Mouse (Mus musculus): Measurements from ENCODE around the gene Sap30bp.

Sap30bp gene

DNA sequence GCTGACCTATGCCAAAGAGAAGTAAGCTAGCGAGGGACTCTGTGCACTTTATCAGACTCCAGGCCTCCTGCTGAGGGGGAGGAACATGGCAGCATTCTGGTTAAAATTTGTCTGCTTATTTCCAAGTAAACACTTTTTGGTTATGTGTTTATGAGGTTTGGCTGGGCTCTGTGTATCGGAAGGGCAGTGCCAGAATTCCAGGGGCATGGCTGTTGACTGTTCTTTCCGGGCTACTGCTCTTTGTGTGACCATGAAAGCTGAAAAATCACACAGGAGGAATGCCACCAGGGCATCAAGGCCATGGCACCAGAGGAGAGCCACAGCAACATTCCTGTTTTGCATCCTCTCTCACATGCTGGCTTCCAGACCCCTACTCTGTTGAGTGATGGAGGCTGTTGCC is 27.0 kb upstream of the Sap30bp start:
- DNase-seq (ENCODE audit: low spot score) = no peak

DNA sequence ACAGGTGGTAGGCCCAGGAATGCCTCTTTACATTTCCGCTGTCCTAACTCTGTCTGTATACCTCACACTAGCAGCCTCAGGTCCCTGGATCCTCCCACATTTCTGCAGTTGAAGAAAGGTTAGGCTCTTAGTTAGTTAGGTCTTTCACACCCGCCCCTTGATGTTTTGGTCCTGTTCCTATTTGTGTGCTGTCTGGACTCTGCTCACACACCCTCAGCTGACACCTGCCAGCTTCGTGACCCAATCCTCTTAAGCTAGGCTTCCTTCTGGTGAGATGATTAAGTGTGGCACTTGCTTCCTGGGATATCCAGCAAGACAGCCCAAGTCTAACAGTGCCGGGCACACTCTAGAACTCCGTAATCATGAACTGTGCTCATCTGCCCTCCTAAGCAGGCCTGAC is 26.6 kb upstream of the Sap30bp start:
- DNase-seq (ENCODE audit: low spot score) = no peak

DNA sequence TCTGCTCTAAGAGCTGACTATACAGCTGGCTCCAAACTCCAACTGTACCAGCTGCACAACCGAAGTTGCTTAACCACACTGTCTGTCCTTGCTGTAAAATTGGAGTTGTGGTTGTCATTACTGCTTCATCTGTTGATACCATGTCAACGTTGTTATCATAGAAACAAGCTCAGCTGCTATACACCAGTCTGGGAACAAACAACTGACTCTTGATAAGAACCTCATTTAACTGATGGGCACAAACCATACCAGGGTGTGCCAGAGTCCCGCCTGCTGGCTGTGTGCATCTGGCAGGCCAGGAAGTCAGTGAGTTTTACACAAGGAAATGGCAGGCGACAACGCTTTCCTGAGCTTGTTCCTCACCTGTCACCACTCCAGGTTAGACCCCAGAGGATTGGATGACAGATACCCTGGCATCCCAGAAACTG is 21.9 kb upstream of the Sap30bp start:
- no peak for DNase-seq (ENCODE audit: low spot score)

DNA sequence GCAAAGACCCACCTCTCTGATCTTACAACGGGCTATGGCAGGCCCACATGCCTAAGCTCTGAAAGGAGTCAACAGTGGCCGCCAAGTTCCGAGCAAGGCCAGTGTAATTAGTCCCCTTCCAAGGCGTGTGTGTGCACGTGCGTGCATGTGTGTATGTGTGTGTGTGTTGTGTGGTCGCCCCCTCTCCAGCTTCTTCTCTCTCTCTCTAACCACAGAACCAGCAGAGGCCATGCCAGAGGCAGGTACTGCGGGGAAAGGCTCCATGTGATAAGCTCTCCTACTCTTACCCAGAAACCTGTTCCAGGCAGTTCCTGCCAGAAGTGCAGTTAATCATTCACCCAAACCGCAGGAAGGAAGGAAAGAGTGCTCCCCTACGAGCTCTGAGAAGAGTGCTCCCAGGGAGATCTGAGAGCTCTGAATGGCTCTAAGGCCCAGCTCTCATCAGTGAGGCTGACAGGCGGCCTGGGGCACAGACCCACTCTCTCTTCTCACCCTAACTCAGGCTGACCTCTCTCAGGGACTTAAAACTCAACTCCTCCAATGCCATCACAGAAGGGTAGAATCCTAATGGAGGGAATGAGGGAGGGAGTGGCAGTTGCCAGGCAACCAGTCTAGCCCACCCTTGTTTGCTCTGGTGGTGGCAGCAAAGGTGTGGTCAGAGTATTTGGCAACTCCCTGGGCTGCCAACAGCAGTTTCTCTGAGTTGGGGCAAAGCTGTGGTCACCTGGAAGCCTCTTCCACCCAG is 21.3 kb upstream of the Sap30bp start, which contains the start of gene Smim6:
TSS of gene Smim6 (plus strand) at position 386 of the 745 bp plus-strand sequence.
- DNase-seq (ENCODE audit: low spot score) = no peak

DNA sequence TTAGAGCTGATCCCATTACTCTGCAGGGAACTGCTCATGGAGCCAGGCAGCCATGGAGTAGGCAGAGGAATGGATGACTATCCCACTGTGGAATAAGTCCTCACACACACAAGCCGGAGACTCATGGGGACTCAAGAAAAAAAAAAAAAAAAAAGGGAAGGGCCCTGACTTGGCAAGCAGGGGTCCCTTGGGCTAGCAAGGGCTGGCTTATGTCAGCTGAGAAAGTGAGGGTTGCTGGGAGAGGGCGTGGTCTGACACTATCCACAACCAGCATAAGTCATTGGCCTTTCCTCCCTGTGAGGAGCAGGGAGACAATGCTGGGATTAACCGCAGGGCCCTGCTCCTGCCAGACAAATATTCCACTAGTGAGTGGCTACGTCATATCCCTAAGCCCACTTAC is 16.5 kb upstream of the Sap30bp start:
- no peak for DNase-seq (ENCODE audit: low spot score)

DNA sequence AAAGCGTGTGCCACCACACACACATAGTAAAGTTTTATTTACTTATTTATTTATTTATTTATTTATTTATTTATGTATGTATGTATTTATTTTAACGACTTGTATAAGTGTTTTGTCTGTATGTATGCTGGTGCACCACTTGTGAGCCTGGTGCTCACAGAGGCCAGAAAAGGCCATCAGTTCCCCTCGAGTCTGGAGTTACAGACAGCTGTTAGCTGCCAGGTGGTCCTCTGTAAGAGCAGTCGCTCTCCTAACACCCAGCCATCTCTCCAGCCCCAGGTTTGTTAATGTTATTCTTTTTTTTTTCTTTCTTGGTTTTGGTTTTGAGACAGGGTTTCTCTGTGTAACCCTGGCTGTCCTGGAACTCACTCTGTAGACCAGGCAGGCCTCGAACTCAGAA is 14.4 kb upstream of the Sap30bp start:
- no peak for DNase-seq (ENCODE audit: low spot score)

DNA sequence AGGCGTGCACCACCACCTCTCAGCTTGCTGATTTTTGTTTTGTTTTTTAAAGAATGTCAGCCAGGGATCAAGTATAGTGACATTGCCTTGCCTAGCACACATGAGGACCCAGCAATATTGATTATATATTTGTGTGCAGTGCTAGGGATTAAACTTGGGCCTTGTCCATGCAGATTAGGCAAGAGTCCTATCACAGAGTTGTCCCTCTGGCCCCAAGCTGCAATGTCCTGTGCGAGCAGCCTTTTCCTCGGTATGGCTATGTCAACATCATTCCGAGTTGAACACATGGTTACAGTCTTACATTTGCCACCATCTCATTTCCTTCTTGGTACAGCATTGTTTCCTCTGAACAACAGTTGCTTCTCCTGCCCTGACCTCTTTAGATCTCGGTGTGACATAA is 14.0 kb upstream of the Sap30bp start:
- no peak for DNase-seq (ENCODE audit: low spot score)

DNA sequence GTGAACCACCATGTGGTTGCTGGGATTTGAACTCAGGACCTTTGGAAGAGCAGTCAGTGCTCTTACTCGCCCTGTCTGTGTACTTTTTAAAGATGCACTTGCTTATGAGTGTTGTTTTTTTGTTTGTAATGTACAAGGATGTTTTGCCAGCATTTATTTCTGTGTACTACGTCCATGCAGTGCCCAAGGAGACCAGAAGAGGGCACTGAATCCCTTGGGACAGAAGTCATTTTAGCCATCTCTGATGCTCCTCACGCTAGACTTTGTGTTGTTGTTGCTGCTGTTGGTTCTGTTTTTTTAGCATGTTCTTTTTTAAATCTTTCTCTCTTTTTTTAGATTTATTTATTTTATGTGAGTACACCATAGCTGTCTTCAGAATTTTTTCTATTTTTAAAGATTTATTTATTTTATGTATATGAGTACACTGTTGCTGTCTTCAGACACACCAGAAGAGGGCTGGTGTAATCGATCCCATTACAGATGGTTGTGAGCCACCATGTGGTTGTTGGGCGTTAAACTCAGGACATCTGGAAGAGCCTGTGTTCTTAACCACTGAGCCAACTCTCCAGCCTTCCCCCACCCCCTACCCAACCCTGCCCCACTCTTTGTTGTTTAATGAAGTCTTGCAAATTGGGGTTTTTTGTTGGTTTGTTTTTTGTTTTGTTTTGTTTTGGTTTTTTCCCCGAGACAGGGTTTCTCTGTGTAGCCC is 12.8 kb upstream of the Sap30bp start:
- peak; percentile 78 for DNase-seq (ENCODE audit: low spot score)

DNA sequence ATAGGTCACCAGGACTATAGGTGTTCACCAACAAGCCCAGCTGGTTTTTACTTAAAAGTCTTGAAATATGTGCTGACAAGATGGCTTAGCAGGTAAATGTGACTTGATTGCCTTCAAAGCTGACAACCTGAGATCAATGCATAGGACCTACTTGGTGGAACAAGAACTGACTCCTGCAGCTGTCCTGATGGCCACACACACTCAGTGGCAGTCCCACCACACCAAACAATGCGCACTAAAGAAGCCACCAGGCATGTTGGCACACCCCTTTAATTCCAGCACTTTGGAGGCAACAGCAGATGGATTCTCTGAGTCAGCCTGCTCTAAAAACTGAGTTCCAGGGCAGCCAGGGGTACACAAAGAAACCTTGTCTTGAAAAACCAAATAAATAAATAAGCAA is 11.1 kb upstream of the Sap30bp start:
- no peak for DNase-seq (ENCODE audit: low spot score)

DNA sequence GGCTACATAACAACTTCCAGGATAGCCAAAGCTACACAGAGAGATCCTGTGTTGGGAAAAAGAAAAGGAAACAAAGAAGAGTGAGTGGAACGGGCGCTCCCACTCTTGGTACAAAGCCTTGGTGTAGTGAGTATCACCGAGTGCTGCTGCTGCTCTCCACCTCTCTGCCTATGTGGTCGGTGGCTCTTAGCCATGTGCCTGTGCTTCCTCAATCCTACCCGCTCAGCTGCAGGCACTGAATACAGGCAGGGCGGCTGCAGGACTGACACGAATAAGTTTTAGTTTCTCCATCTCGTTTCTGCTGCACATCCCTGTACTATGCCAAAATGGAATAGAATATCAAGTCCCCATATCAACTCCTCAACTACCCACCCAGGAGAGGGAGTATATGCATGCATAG is 4.1 kb upstream of the Sap30bp start:
- DNase-seq (ENCODE audit: low spot score) = no peak

DNA sequence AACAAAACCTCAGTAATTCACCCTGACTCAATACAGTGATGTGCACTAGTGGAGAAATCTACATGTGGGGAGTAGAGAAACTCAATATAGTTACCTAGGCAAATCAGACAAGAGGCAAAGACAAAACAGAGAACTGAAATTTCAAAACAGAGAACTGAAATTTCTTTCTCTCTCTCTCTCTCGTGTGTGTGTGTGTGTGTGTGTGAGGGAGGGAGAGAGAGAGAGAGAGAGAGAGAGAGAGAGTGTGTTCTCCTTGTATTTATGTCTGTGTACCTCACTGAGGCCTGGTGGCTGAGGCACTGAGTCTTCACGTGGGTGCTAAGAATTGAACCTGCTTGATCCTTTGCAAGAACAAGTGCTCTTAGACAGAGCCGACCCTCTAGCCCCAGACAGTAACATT is 3.3 kb upstream of the Sap30bp start:
- DNase-seq (ENCODE audit: low spot score) = no peak

DNA sequence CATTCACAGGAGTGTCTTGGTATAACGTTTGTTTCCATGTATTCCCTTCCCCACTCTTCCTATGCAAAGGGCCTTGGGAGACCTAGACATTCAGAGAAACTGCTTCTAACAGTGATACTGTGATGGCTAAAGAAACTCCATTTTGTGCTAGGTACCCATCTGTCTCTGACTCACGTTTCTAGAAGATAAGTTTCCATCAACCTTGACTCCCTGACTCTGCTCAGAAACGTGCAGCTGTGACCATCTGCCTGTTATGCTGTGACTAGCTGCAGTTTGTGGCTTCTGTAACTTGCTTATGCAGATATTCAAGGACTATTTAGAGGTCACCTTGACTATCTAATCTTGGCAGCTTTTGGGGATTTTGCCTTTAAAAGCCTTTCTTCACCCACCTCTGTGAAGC is 1.8 kb upstream of the Sap30bp start:
- DNase-seq (ENCODE audit: low spot score) = no peak

DNA sequence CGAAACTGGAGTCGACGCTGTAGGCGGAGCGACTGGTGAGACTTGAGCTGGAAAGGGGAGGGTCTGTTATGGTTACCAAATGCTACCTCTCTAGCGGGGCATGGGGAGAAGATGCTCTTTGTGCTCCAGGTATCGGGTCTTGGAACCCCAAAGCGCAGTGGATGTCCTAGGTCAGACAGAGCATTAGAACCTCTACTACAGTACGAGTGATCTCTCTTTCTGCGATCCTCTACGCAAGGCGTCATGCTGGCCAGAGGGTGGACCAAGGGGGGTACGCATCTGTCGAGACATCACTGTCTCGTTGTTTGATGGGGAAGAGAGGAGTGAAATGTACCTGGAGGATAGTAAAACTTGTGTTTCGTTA is 647 bp downstream of the Sap30bp start:
- no peak for DNase-seq (ENCODE audit: low spot score)

DNA sequence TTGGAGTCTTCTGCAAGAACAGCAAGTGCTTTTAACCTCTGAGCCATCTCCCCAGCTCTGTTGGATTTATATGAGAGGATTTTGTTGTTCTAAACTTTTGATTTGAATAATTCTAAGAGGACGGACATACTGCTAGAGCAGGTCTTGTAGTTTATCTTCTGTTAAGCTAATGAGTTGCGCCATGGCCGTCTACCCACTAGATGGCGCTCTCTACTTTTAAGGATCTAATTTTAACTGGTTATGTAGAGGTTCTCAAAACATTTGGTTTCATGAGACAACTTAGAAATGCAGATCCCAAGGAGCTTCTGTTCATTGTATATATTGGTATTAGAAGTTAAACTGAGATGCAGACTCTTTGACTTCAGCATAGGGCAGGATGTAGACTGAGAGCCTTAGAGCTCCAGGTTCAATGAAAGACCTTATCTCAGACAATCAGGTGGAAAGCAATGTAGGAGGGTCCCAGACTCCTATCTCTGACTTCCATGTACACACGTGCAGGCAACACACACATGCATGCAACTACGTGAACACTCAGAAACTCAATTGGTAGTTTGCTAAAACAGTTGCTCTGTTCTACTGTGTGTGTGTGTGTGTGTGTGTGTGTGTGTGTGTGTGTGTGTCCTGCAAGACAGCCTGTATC is 6.7 kb downstream of the Sap30bp start:
- DNase-seq (ENCODE audit: low spot score) = peak; percentile 78

DNA sequence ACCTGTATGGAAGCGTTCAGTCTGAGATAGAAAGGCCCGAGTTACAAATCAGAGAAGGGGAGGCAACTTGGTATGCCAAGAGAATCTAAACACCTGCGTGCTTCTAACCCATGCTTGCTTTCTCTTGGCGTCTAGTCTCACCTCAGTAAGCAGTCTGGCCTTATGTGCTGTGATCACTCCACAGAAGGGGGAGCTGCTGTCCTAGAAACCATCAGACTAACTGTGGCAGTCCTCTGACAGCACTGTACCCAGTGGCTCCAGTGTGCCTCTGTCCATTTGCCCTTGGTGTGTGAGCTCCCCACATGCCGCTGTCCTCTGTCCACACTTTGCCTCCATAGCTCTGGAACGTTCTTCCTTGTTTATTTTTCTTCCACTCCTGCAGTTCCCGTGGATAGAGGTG is 8.9 kb downstream of the Sap30bp start:
- no peak for DNase-seq (ENCODE audit: low spot score)

DNA sequence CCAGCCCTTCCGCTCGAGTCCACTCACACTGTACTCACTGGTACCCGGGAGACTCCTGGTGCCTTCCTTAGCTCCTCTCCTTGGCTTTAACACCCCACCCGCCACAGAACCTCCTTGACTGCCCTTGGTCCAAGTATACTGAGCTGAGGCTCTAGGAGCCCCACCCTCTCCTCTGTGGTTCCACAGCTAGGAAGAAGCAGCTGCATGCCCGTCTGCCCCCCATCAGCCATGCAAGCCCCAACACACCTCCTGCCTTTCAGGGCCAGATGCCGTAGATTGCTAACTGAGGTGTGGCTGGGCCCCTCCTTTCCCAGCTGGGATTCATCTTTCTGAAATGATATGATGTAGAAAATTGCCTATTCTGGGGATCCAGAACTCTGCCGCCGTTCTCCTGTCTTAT is 12.2 kb downstream of the Sap30bp start:
- DNase-seq (ENCODE audit: low spot score) = no peak

DNA sequence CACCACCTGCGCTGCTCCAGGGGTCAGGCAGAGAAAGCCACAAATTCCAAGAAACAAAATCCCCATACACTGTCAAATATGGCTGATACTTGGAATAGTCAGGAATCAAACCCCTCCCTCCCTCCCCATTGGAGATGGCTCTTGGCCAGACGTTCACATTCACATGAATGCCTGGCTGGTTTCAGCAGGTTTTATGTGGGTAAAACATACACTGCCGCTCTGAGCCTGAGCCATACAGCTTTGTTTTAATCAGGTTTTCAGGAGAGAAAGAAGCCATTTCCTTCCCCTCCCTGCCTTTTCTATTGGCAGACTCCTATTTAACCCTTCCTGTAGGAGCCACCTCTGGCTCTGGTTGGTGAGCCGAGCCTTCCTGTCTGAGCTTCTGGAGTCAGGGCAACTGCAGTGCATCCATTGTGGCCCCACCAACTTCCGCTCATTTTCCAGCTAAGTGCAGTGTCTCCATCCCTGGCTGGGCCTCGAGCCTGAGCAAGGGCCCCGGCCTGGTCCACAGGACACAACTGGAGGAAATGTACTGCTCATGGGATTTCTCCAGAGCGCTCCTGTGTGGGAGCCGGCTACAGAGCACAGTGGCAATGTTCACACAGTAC is 13.2 kb downstream of the Sap30bp start:
- peak; percentile 30 for DNase-seq (ENCODE audit: low spot score)

DNA sequence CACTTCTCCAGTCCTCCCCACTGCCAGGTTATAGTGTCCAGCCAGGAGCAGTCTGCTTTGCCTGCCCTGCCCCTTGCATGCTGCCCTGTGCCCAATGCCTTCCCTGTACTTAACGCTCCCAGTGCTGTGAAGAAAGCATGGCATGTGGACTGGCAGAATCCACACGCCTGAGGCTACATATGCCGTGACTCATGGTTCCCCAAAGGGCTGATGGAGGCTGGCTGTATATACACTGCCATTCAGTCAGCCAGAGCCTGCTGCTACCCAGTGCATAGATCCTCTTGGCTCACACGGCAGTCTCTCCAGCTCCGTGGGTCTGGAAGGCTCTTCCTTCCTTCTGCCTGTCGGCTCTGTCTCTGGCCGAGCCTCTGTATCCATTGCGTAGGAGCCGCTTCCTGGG is 15.2 kb downstream of the Sap30bp start:
- no peak for DNase-seq (ENCODE audit: low spot score)

DNA sequence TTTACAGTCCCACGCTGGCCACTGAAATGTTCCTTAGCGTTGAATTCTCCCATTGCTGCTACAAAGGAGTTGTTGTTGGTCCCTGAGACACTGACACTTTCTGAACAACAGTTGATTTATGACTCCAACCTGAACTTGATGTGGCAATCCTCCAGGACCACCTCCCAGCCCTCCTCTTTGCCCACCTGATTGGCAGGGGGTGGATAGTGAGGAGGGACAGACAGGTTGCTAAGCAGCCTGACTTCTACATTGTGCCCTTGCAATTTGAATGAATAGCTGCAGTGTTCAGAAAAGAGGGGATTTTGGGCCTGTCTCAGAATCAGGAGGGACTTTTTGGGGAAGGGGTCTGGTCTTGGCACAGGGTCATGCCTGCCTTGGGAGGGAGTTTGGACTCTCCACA is 17.6 kb downstream of the Sap30bp start:
- DNase-seq (ENCODE audit: low spot score) = no peak

DNA sequence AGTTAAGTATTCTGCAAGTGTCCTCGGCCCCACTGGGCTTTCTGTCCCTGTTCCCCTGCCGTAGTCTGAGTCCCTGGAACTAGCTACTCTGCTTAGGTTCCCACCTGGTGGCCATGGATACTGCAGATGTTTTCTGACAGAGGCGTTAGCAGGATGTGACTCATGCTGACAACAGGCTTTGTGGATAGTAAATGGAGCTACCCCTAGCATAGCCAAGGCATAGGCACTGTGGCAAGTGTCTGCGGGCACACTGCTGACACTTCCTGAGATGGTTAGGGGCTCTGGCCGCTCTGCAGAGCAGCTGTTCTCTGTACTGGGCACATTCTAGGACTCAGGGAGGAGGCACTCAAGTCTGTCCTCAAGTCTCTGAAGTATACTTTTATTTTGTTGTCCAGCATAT is 21.6 kb downstream of the Sap30bp start:
- DNase-seq (ENCODE audit: low spot score) = peak; percentile 33

DNA sequence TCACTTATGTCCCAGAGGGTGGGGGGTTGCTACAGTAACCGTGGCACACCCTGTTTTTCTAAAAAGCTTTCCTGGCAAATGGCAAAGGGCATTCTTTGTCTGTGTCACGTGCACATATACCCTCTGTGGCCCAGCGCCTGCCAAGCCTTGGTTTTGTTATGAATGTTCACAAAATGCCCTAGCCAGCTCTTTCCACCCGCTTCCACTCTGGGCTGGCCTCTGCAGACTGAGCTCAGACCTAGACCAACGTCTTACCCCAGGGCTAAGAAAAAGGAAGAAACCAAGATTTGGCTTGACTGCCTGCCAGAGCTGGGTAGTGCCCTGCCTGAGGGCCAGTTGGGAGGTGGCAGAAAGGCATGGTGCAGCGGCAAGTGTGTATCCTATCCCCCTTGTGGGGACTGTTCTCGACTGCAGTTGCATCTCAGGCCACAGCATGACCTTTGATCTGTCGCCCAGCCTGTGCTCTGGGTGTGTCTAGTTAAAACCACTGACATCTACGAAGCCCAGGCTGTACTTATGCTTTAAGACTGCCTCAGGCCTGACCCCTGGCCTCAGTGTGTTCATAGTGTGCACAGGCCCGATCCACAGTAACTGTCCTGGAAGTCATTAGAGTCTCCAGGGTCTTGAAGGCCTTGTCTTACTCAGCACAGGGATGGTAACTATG is 22.2 kb downstream of the Sap30bp start:
- peak; percentile 93 for DNase-seq (ENCODE audit: low spot score)

DNA sequence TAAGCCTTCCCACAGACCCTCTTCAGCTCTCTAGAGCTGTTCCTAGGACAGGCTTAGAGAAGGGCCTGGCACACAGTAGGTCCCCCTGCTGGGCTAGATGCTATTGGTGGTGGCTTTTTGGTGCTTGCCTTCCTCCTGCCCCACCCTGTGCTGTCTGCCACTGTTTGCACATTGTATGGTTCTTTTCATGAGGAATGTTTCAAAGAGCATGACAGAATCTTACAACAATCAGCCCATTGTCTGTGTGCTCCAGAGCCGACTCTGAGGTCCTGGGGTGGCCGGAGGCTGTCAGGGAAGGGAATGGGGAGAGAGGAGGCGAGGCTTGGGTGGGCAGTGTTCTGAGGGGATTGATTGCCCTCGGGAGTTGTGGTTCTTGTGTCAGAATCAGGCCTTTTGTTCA is 23.4 kb downstream of the Sap30bp start:
- no peak for DNase-seq (ENCODE audit: low spot score)
